Mouse (Mus musculus): ENCODE data around the gene Esr1. TPM values are rescaled to one million over a fixed set of nuclear protein-coding genes. Genes with fewer than 3 reads are reported as not detected.
"Not testable (repeated sequence)": the region's sequence is repeated elsewhere in the genome, so short reads cannot be mapped to it uniquely, and the experiment has no call there.

Gene Esr1
- polyA plus RNA-seq, 1 experiment = 1.5 TPM

DNA sequence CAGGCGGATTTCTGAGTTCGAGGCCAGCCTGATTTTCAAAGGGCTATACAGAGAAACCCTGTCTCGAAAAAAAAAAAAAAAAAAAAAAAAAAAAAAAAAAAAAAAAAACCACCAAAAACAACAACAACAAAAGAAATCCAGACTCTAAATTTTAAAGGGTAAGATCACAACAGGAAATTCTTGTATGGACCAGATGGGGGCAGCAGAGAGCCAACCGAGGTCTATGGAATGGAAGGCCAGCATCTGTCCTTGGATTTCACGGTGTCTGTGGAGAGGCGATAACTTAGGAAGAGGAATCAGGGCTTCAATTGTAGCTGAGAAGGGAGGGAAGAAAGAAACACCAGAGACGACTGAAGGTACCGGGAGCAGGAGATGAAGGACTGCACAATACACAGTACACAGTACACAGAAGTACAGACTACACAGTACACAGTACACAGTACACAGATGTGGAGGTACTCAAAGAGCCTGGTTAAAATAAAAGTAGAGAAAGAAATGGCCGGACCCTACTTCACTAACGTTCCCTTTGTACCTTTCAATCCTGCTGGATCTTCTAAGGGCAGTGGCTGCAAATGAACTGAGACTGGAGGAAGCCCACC is 13.1 kb upstream of the Esr1 start:
- peak; percentile 31 for DNase-seq
- Histone ChIP-seq H3K4me3 (replicated peaks; ENCODE audit: extremely low read depth, low read depth, low read length) (no peak overlapping the region), H3K4me1 (ENCODE audit: control insufficient read depth, insufficient read depth, low read length) (no peaks in the 10 kb centered on the region)
- 65% methylated on average over 10 of the region's 10 CpGs for WGBS
- TF ChIP-seq CTCF (IDR thresholded peaks at IDR 0.05; ENCODE audit: insufficient read depth, low read length) = peak; percentile 54
- TF ChIP-seq POLR2A (IDR thresholded peaks at IDR 0.05; ENCODE audit: borderline replicate concordance, extremely low read depth, low read depth, low read length) = no peak

DNA sequence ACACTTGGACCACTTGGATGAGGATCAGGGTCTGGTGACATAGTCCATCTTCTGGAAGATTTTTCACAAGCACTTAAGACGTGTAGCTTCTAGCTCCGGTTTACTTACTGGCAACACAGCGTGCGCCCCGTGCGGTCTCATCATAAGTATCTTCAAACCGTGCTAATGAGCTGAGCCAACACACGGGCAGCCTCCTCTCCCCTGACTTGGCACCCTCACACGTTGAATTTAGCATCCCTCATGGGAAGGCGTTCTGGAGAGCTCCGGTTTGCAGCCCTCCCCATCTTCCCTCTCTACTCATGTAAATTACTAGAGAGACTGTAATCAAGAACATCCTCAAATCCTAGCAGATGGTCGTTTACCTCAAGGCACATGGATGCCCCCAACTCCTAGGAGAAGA is 12.5 kb upstream of the Esr1 start:
- no peak for DNase-seq
- TF ChIP-seq POLR2A (IDR thresholded peaks at IDR 0.05; ENCODE audit: borderline replicate concordance, extremely low read depth, low read depth, low read length) (no peak), CTCF (IDR thresholded peaks at IDR 0.05; ENCODE audit: insufficient read depth, low read length) (no peak)
- Histone ChIP-seq H3K4me3 (replicated peaks; ENCODE audit: extremely low read depth, low read depth, low read length) (no peak overlapping the region), H3K4me1 (ENCODE audit: control insufficient read depth, insufficient read depth, low read length) (no peaks in the 10 kb centered on the region)
- 86% methylated on average over 12 of the region's 12 CpGs for WGBS

DNA sequence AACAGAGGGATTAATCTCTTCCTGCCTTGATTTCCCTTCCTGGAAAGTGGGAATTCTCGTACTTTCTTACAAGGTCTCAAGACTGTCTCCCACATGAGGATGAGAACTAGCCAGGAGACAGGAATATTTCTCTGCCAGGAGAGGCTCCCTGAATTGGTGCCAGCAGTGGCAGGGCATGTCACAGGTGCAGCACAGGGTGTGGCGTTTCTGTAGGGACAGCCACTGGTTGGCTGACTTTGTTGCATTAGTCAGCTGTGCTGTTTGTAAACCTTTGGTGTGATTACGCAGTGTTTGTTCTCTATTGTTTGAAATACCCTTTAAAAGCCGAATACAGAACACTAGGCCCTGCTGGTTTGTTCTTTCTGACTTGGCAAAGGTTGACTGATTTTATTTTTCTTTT is 11.8 kb upstream of the Esr1 start:
- Histone ChIP-seq H3K4me3 (replicated peaks; ENCODE audit: extremely low read depth, low read depth, low read length) (no peak overlapping the region), H3K4me1 (ENCODE audit: control insufficient read depth, insufficient read depth, low read length) (no peaks in the 10 kb centered on the region)
- no peak for TF ChIP-seq POLR2A (IDR thresholded peaks at IDR 0.05; ENCODE audit: borderline replicate concordance, extremely low read depth, low read depth, low read length)
- no peak for DNase-seq
- WGBS = 63% methylated on average over 4 of the region's 4 CpGs

DNA sequence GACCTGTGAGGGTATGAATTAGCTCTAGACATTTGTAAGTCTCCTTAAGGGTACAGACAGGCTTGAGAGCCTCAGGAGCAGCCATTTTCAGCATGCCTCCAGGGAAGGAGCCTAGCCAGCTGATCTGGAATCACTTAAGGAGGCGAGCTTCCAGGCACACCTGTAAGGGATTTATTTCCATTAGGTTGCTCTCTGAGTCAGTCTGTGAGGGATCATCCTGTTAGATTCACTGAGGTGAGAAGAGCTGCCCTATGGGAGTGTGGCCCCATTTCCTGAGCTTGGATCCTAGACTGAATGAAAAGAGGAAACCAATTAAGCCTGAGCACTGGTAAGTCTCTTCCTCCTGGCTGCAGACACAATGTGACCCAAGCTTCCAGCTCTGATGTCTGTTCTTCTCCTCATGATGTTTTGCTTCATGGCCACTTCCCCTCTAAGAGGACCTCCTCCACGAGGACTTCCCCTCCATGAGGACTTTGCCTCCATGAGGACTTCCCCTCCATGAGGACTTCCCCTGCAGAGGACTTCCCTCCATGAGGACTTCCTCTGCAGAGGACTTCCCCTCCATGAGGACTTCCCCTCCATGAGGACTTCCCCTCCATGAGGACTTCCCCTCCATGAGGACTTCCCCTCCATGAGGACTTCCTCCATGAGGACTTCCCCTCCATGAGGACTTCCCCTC is 10.5 kb upstream of the Esr1 start:
- DNase-seq = no peak
- Histone ChIP-seq H3K4me3 (replicated peaks; ENCODE audit: extremely low read depth, low read depth, low read length) (no peak overlapping the region), H3K4me1 (ENCODE audit: control insufficient read depth, insufficient read depth, low read length) (no peaks in the 10 kb centered on the region)
- TF ChIP-seq POLR2A (IDR thresholded peaks at IDR 0.05; ENCODE audit: borderline replicate concordance, extremely low read depth, low read depth, low read length) (no peak), CTCF (IDR thresholded peaks at IDR 0.05; ENCODE audit: insufficient read depth, low read length) (no peak)
- WGBS = 58% methylated on average over 2 of the region's 2 CpGs

DNA sequence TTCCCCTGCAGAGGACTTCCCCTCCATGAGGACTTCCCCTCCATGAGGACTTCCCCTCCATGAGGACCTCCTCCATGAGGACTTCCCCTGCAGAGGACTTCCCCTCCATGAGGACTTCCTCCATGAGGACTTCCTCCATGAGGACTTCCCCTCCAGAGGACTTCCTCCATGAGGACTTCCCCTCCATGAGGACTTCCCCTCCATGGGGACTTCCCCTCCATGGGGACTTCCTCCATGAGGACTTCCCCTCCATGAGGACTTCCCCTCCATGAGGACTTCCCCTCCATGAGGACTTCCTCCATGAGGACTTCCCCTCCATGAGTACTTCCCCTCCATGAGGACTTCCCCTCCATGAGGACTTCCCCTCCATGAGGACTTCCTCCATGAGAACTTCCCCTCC is 9.8 kb upstream of the Esr1 start:
- DNase-seq; H3K4me1 ChIP-seq (ENCODE audit: control insufficient read depth, insufficient read depth, low read length); H3K4me3 ChIP-seq (replicated peaks; ENCODE audit: extremely low read depth, low read depth, low read length): not testable (repeated sequence)

DNA sequence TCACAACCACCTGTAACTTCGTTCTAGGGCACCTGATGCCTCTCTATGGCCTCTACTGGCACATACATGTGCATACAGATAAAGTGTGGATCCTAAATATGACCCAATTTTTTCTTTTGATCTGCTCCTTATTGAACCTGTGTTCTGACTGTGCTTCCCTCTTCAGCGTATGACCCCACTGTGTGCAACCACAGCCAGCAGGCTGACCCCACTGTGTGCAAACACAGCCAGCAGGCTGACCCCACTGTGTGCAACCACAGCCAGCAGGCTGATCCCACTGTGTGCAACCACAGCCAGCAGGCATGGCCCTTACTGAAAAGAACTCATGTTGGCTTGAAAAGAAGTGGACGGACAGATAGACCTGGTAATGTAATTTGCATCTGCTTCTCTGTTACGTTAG is 8.9 kb upstream of the Esr1 start:
- no peak for DNase-seq

DNA sequence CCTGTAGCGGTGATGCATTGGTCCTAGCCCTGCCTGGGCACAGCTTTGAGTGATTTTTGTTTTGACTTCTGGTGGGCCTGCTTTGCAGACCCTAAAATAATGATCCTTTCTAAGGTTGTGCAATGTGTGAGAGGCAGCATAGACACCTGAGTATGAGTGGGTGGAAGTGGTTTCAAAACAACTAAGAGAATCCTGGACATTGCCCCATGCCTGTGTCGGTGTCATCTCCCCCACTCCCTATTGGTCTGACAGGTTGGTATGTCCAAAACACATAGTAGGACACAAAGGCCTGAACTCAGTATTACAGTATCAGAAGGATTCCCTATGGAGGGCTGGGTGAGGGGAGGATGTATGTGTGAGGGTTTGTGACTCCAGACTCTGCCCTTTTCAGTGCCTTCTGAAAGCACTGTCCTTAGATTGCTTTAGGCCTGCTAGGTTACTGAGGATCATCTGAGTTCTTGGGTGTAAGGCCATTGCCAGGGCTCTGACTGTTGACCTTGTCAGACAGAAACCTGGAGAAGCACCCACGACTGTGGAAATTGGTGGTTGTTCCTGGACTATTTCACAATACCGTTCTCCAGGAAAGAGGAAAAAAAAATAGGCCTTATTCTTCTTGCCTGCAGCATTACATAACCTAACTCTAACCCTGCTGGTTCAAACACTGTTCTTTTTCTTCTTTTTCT is 6.7 kb upstream of the Esr1 start:
- no peak for DNase-seq
- Histone ChIP-seq H3K4me1 (ENCODE audit: control insufficient read depth, insufficient read depth, low read length) (no peaks in the 10 kb centered on the region), H3K4me3 (replicated peaks; ENCODE audit: extremely low read depth, low read depth, low read length) (no peak overlapping the region)
- TF ChIP-seq POLR2A (IDR thresholded peaks at IDR 0.05; ENCODE audit: borderline replicate concordance, extremely low read depth, low read depth, low read length) (no peak), CTCF (IDR thresholded peaks at IDR 0.05; ENCODE audit: insufficient read depth, low read length) (no peak)
- WGBS = 70% methylated on average over 4 of the region's 4 CpGs

More for the DNA sequence above, 8.9 kb upstream of the Esr1 start:
- WGBS = 74% methylated on average over 4 of the region's 4 CpGs
- Histone ChIP-seq H3K4me1 (ENCODE audit: control insufficient read depth, insufficient read depth, low read length) (no peaks in the 10 kb centered on the region), H3K4me3 (replicated peaks; ENCODE audit: extremely low read depth, low read depth, low read length) (no peak overlapping the region)
- TF ChIP-seq CTCF (IDR thresholded peaks at IDR 0.05; ENCODE audit: insufficient read depth, low read length) (no peak), POLR2A (IDR thresholded peaks at IDR 0.05; ENCODE audit: borderline replicate concordance, extremely low read depth, low read depth, low read length) (no peak)

DNA sequence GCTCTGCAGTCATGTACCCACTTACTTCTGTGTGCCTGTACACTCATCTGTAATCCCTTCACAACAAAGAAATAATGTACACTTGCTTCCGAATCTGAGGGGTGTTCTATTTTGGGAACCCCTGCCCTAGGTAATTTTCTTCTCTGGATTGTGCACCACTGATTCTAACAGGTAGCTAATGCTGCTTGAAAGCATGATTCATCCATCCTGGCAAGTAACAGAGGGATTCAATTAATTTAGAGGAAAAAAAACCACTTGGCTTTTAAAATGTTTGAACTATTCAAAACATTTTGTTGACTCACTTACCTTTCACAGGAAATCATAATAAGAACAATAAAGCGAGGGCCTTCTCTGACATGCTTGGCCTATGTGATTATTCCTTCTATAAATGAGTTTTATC is 1.2 kb upstream of the Esr1 start:
- H3K4me3 ChIP-seq (replicated peaks; ENCODE audit: extremely low read depth, low read depth, low read length) = no peak overlapping the region
- TF ChIP-seq CTCF (IDR thresholded peaks at IDR 0.05; ENCODE audit: insufficient read depth, low read length) = no peak
- no peak for TF ChIP-seq POLR2A (IDR thresholded peaks at IDR 0.05; ENCODE audit: borderline replicate concordance, extremely low read depth, low read depth, low read length)
- H3K4me1 ChIP-seq (ENCODE audit: control insufficient read depth, insufficient read depth, low read length) = no peaks in the 10 kb centered on the region
- DNase-seq = no peak
- WGBS = 58% methylated on average over 2 of the region's 2 CpGs

DNA sequence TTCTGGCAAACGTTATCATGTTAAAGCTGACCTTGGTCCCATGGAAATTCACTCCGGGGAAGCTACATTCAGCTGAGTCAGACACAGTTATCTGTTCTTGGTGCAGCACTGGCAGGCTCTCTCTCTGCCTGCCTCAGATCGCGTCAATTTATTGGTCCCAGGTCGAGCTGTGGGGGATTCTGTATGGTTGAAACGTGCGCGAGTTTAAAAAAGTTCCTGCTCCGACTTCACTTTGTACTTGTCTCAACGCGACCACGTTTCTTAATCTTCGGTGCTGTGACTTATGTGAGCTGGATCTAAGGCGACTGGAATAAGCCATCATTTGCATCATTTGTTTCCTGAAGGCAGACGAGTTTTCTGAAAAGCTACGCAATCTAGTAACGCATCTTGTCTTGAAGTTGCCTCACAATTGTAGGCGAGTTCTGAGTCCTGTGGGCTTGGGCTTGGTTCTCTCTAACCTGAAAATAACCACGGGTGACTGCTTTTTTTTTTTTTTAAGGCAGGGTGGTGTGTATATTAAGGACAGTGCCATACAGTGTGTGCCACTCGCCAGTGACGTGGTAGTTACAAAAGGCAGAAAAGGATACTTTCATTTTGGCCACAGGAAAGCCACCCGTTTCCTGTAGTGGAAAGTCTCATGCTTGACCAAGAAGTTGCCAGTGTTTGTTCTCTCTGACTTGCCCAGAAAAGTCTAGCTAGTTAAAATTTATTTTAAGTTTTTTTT is 1.1 kb downstream of the Esr1 start:
- TF ChIP-seq CTCF (IDR thresholded peaks at IDR 0.05; ENCODE audit: insufficient read depth, low read length) = no peak
- no peak for TF ChIP-seq POLR2A (IDR thresholded peaks at IDR 0.05; ENCODE audit: borderline replicate concordance, extremely low read depth, low read depth, low read length)
- Histone ChIP-seq H3K4me1 (ENCODE audit: control insufficient read depth, insufficient read depth, low read length) (no peaks in the 10 kb centered on the region), H3K4me3 (replicated peaks; ENCODE audit: extremely low read depth, low read depth, low read length) (peak overlapping the region; percentile 21)
- DNase-seq = no peak
- 34% methylated on average over 22 of the region's 22 CpGs for WGBS
